Mouse (Mus musculus): ENCODE data around the gene Glb1l.
"Not testable (repeated sequence)": the region's sequence is repeated elsewhere in the genome, so short reads cannot be mapped to it uniquely, and the experiment has no call there.

The Glb1l gene

GRCm38 (mm10) chr1:75210136-75211087 is at the start of gene Glb1l, which contains the start of gene Stk16:
Glb1l (minus strand) TSS chr1:75210813.
Stk16 (plus strand) TSS chr1:75210838.
- DNase-seq: peak; percentile 91

GRCm38 (mm10) chr1:75255516-75256046 is 45.0 kb upstream of the Glb1l start:
- DNase-seq: no peak

- no peak for DNase-seq
Observed at GRCm38 (mm10) chr1:75254625-75255013, 44.0 kb upstream of the Glb1l start.

GRCm38 (mm10) chr1:75253849-75254624 is 43.4 kb upstream of the Glb1l start:
- DNase-seq: peak; percentile 84

GRCm38 (mm10) chr1:75253029-75253428 is 42.4 kb upstream of the Glb1l start:
- DNase-seq: no peak

GRCm38 (mm10) chr1:75252308-75252707 is 41.7 kb upstream of the Glb1l start:
- no peak for DNase-seq

GRCm38 (mm10) chr1:75251112-75251970 is 40.7 kb upstream of the Glb1l start:
- DNase-seq: peak; percentile 85

GRCm38 (mm10) chr1:75250498-75250897 is 39.9 kb upstream of the Glb1l start:
- DNase-seq: peak; percentile 60

- DNase-seq: no peak
Observed at GRCm38 (mm10) chr1:75248041-75248772, 37.6 kb upstream of the Glb1l start.

GRCm38 (mm10) chr1:75247071-75247930 is 36.7 kb upstream of the Glb1l start:
- DNase-seq: no peak

GRCm38 (mm10) chr1:75244836-75245235 is 34.2 kb upstream of the Glb1l start:
- DNase-seq: no peak

- DNase-seq: no peak
Observed at GRCm38 (mm10) chr1:75244175-75244826, 33.7 kb upstream of the Glb1l start.

GRCm38 (mm10) chr1:75243411-75243810 is 32.8 kb upstream of the Glb1l start:
- DNase-seq: no peak

- no peak for DNase-seq
Observed at GRCm38 (mm10) chr1:75239591-75239990, 29.0 kb upstream of the Glb1l start.

- peak; percentile 87 for DNase-seq
Observed at GRCm38 (mm10) chr1:75236117-75237050, 25.8 kb upstream of the Glb1l start, which contains the start of gene Dnajb2. Dnajb2 (plus strand) TSS chr1:75236406.

- DNase-seq: peak; percentile 77
Observed at GRCm38 (mm10) chr1:75234606-75235005, 24.0 kb upstream of the Glb1l start.

GRCm38 (mm10) chr1:75232489-75232888 is 21.9 kb upstream of the Glb1l start:
- DNase-seq: not testable (repeated sequence)

- DNase-seq: no peak
Observed at GRCm38 (mm10) chr1:75231664-75232152, 21.1 kb upstream of the Glb1l start, which contains the start of gene A630095N17Rik. A630095N17Rik (minus strand) TSS chr1:75232102.

Data from cerebellum, adult 11 months (tissue).